Mouse (Mus musculus) CH12.LX (cell line): ENCODE measurements at regions not wholly inside any gene's neighbourhood (a gene's known extent, or its start where the extent isn't known, plus 50 kb on each side); places are given as distances from the start of the nearest gene placed in this dataset.

Experiments
- DNase-seq: peaks from one replicate; pipeline ENCODE4 v3.0.0-alpha.2; 2013; ENCODE audit errors: extremely low read depth
- H3K27ac ChIP-seq: 2 replicates; pipeline ENCODE4 v1.5.1; 2012; ENCODE audit warnings: low read depth, mild to moderate bottlenecking, control low read depth, moderate library complexity; ENCODE audit not compliant: insufficient read depth
- H3K27me3 ChIP-seq: replicated peaks from 2 replicates; pipeline ENCODE3; 2012; ENCODE audit warnings: inconsistent platforms
- H3K36me3 ChIP-seq, 2 experiments: replicated peaks in 1 of 2; 2 replicates each; pipeline versions ENCODE3 to v1.6.1; 2012; ENCODE audit warnings: inconsistent platforms in 1 of 2, low read length in 1 of 2, mild to moderate bottlenecking in 1 of 2, mixed read lengths in 1 of 2, moderate library complexity in 1 of 2; ENCODE audit not compliant: control insufficient read depth in 1 of 2, insufficient read depth in 1 of 2
- H3K4me1 ChIP-seq, 2 experiments: 2 replicates each; pipeline ENCODE4 v1.6.1; 2012; ENCODE audit warnings: inconsistent platforms in 1 of 2, moderate library complexity in 1 of 2; ENCODE audit not compliant: insufficient read depth in 2 of 2, control insufficient read depth in 1 of 2
- H3K4me2 ChIP-seq: 2 replicates; pipeline ENCODE4 v1.6.1; 2012; ENCODE audit warnings: low read depth, mild to moderate bottlenecking, control low read depth; ENCODE audit not compliant: poor library complexity, insufficient read depth, severe bottlenecking
- H3K4me3 ChIP-seq, 3 experiments: fragments of 150-350 bp in 1 of 3; sonication (generic) in 1 of 3; replicated peaks in 1 of 3; 2 replicates each; pipeline versions ENCODE3 to v1.5.1; 2011 to 2012; ENCODE audit warnings: low read depth in 2 of 3, low read length in 2 of 3, mild to moderate bottlenecking in 2 of 3, moderate library complexity in 2 of 3, control low read depth in 1 of 3, improper control_type of control experiment in 1 of 3, inconsistent platforms in 1 of 3, mixed read lengths in 1 of 3; ENCODE audit not compliant: poor library complexity in 1 of 3
- H3K79me2 ChIP-seq: replicated peaks from 2 replicates; pipeline ENCODE4 v1.6.1; 2012; ENCODE audit warnings: mild to moderate bottlenecking, moderate library complexity; ENCODE audit not compliant: control insufficient read depth, poor library complexity, insufficient read depth, severe bottlenecking; ENCODE audit errors: extremely low read depth
- H3K9ac ChIP-seq: 2 replicates; pipeline ENCODE4 v1.6.1; 2012; ENCODE audit warnings: low read depth, mild to moderate bottlenecking, control low read depth, moderate library complexity; ENCODE audit not compliant: insufficient read depth
- H3K9me3 ChIP-seq: replicated peaks from 2 replicates; pipeline ENCODE3; 2012; ENCODE audit warnings: low read length, inconsistent platforms, mixed read lengths
- BHLHE40 ChIP-seq: IDR thresholded peaks from 2 replicates; pipeline ENCODE4 v1.6.1; 2011; ENCODE audit warnings: mild to moderate bottlenecking, low read depth, low read length, improper control_type of control experiment
- CHD1 ChIP-seq: IDR thresholded peaks from 2 replicates; pipeline ENCODE4 v1.6.1; 2012; ENCODE audit warnings: low read depth, low read length, improper control_type of control experiment, inconsistent platforms
- CTCF ChIP-seq, 2 experiments: IDR thresholded peaks in 1 of 2; conservative IDR thresholded peaks in 1 of 2; 2 replicates each; pipeline ENCODE4 v1.5.1; 2011 to 2012; ENCODE audit warnings: low read depth in 2 of 2, low read length in 2 of 2, improper control_type of control experiment in 1 of 2, inconsistent platforms in 1 of 2, mild to moderate bottlenecking in 1 of 2, moderate library complexity in 1 of 2
- ELF1 ChIP-seq: IDR thresholded peaks from 2 replicates; pipeline ENCODE4 v1.6.1; 2014; ENCODE audit warnings: low read depth, mild to moderate bottlenecking, inconsistent platforms, low read length, improper control_type of control experiment
- IRF4 ChIP-seq: IDR thresholded peaks from 2 replicates; pipeline ENCODE4 v1.6.1; 2014; ENCODE audit warnings: low read depth, mild to moderate bottlenecking, inconsistent platforms, low read length, improper control_type of control experiment
- MAX ChIP-seq: IDR thresholded peaks from 2 replicates; pipeline ENCODE4 v1.6.1; 2011; ENCODE audit warnings: low read length, improper control_type of control experiment
- MEF2A ChIP-seq: IDR thresholded peaks from 2 replicates; pipeline ENCODE4 v1.6.1; 2014; ENCODE audit warnings: low read depth, mild to moderate bottlenecking, inconsistent platforms, low read length, improper control_type of control experiment, borderline replicate concordance
- MYC ChIP-seq: IDR thresholded peaks from 2 replicates; pipeline ENCODE4 v1.6.1; 2011; ENCODE audit warnings: low read depth, mild to moderate bottlenecking, improper control_type of control experiment, low read length
- NRF1 ChIP-seq: IDR thresholded peaks from 2 replicates; pipeline ENCODE4 v1.6.1; 2014; ENCODE audit warnings: low read depth, mild to moderate bottlenecking, inconsistent platforms, low read length, improper control_type of control experiment, moderate library complexity
- POLR2AphosphoS2 ChIP-seq: IDR thresholded peaks from 2 replicates; pipeline ENCODE4 v1.6.1; 2011; ENCODE audit warnings: low read depth, low read length, improper control_type of control experiment
- RAD21 ChIP-seq: IDR thresholded peaks from 2 replicates; pipeline ENCODE4 v1.6.1; 2011; ENCODE audit warnings: low read depth, mild to moderate bottlenecking, low read length, improper control_type of control experiment, moderate library complexity
- SMC3 ChIP-seq: IDR thresholded peaks from 2 replicates; pipeline ENCODE4 v1.6.1; 2011; ENCODE audit warnings: low read depth, low read length, improper control_type of control experiment
- ZC3H11A ChIP-seq: IDR thresholded peaks from 2 replicates; pipeline ENCODE4 v1.6.1; 2012; ENCODE audit warnings: low read depth, mild to moderate bottlenecking, inconsistent platforms, low read length, improper control_type of control experiment
- ZKSCAN1 ChIP-seq: IDR thresholded peaks from 2 replicates; pipeline ENCODE4 v1.6.1; 2012; ENCODE audit warnings: low read depth, inconsistent platforms, low read length, improper control_type of control experiment, borderline replicate concordance
- dilution Hi-C: fragments of 300-500 bp; cut with MboI; formaldehyde crosslinking; loops from 2 replicates; pipeline ENCODE4 v1.14.3; 2020; ENCODE audit warnings: low sequenced_read_pairs; ENCODE audit not compliant: extremely low pct_unique_long_range_greater_than_20kb, extremely low pct_ligation_motif_present
- in situ Hi-C: fragments of 300-500 bp; cut with MboI; formaldehyde crosslinking; loops from 3 replicates; pipeline ENCODE4 v1.14.3; 2019; ENCODE audit warnings: low sequenced_read_pairs, low pct_ligation_motif_present, low pct_unique_long_range_greater_than_20kb, mixed read lengths

- DNase-seq: peak; percentile 66
- peak overlapping the region; percentile 51; the same call in 1 of the 2 replicates for H3K4me2 ChIP-seq
Measured at GRCm38 (mm10) chr16:18696074-18696819, 66.5 kb upstream of the Sept5 start.

GRCm38 (mm10) chr16:18696820-18697168 lies 67.0 kb upstream of the Sept5 start:
- dilution Hi-C loops: no loop called here
- Histone ChIP-seq H3K9me3 (peaks cover 2% of the 10 kb centered on the region), H3K4me3 (no peak overlapping the region), H3K27ac (no peak overlapping the region), H3K79me2 (no peaks in the 10 kb centered on the region), H3K4me1 (peaks cover 4 to 6% of the 10 kb centered on the region in 2 experiments; a peak in 1 of 4 replicates), H3K27me3 (no peaks in the 10 kb centered on the region), H3K36me3 (no peaks in the 10 kb centered on the region), H3K4me2 (peak overlapping the region; percentile 51; the same call in 1 of the 2 replicates), H3K9ac (no peak overlapping the region)
- DNase-seq: no peak
- TF ChIP-seq CHD1: no peak
- no peak for TF ChIP-seq MAX
- peak in 1 of 2 experiments; percentile 10; a peak in 1 of 4 replicates for TF ChIP-seq CTCF (conservative IDR thresholded peaks at IDR 0.05 in 1 of 2, IDR thresholded peaks at IDR 0.05 in 1 of 2; ENCODE audit: low read depth in 2 of 2, low read length in 2 of 2)
- in situ Hi-C loops: loop anchor here (5.0 to 25.0 kb wide), 3 partner anchors 81 to 566 kb away; partner anchors contain the start of gene Cldn5

More at GRCm38 (mm10) chr16:18696074-18696819, 66.5 kb upstream of the Sept5 start:
- in situ Hi-C loops: loop anchor here (5.0 to 25.0 kb wide), 3 partner anchors 81 to 566 kb away; partner anchors contain the start of gene Cldn5
- H3K9me3 ChIP-seq: peaks cover 2% of the 10 kb centered on the region
- no peaks in the 10 kb centered on the region for H3K79me2 ChIP-seq
- no peaks in the 10 kb centered on the region for H3K27me3 ChIP-seq
- 0 out of 2 replicates have a peak, but pooled peaks have one; percentile 36 for TF ChIP-seq IRF4
- TF ChIP-seq RAD21: peak; percentile 97
- TF ChIP-seq MYC: no peak
- TF ChIP-seq MAX: peak; percentile 22; the same call in 1 of the 2 replicates
- no peak for TF ChIP-seq POLR2AphosphoS2
- peak; percentile 52 for TF ChIP-seq NRF1
- peak; percentile 28; the same call in 1 of the 2 replicates for TF ChIP-seq ELF1
- peak; percentile 93 for TF ChIP-seq SMC3
- no peak for TF ChIP-seq BHLHE40
- TF ChIP-seq MEF2A: peak; percentile 29; the same call in 1 of the 2 replicates
- peak; percentile 67 for TF ChIP-seq ZC3H11A
- TF ChIP-seq CTCF (conservative IDR thresholded peaks at IDR 0.05 in 1 of 2, IDR thresholded peaks at IDR 0.05 in 1 of 2; ENCODE audit: low read depth in 2 of 2, low read length in 2 of 2): peak; percentile 52 to 97
- no peak for TF ChIP-seq ZKSCAN1
- peaks cover 4 to 6% of the 10 kb centered on the region in 2 experiments; a peak in 1 of 4 replicates for H3K4me1 ChIP-seq
- H3K27ac ChIP-seq: no peak overlapping the region
- H3K36me3 ChIP-seq: no peaks in the 10 kb centered on the region
- dilution Hi-C loops: no loop called here
- H3K9ac ChIP-seq: no peak overlapping the region
- H3K4me3 ChIP-seq: no peak overlapping the region
